Mouse (Mus musculus) spleen, postnatal 14 days (tissue): ENCODE data around the gene Wfdc12.

Source experiments
- DNase-seq, 2 experiments: peaks; one replicate each; pipeline ENCODE4 v3.0.0; 2021 to 2022; ENCODE audit warnings: low spot score in 2 of 2

Wfdc12 gene

DNA sequence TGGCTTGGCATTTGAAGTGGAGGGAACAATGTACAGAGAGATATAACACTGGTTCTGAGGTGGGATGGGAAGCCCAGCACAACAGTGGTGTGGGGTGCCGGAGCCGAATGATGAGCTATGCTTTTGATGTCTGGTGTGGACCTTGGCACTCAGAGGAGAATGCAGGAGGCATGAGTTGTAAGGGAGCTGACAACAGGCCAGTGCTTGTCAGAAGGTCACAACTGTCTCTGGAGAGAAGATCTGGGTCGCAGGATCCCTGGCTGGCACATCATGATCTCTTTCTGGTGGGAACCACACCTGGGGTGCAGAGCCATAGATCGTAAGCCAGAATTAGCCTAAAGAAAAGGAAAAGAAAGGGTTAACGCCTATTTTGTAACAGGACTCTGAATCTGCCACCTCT is 12.6 kb downstream of the Wfdc12 start:
- DNase-seq: no peak

GRCm38 (mm10) chr2:164175850-164176249 is 14.6 kb downstream of the Wfdc12 start:
- DNase-seq: no peak

DNA sequence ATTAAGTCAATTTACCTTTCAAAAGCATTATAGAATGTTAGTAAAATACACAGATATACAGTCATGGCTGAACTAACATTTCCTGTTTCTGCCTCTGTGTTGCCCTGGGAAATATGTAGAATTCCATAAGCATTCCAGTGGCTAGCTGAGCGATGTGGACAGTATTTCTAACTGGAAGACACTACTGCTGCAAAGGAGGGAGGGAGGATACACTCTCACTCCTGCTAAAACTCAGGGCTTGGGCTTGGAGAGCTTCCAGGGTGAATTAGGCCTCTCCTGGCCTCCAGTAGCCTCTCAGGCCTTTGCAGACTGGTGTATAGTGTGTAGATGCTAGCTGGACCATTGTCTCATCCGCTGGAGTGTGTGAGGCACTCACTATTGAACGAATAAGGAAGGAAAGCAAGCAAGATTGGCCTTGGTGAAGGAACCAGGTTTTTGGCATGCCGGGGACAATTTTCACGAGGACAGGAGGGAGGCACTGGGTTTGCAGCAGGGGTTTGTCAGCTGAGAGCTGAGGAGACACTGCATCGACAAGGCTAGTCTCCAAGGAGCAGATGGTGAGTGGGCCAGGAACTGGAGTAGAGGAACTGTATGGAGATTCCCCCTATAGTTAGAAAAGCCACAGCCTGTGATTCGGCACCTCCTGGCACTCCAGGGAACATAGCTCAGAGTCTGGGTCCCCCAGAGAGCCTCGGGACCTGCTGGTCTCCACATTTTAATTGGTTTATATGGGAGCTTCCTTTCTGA is 15.6 kb downstream of the Wfdc12 start:
- DNase-seq: no peak

GRCm38 (mm10) chr2:164173394-164173793 is 17.0 kb downstream of the Wfdc12 start:
- no peak for DNase-seq

- no peak for DNase-seq
These were observed 19.5 kb downstream of the Wfdc12 start, which contains the start of gene Kcns1 for GRCm38 (mm10) chr2:164170902-164171301. Gene Kcns1 (minus strand): TSS chr2:164171113.

- no peak for DNase-seq
These were observed 20.1 kb downstream of the Wfdc12 start for GRCm38 (mm10) chr2:164170326-164170725.

GRCm38 (mm10) chr2:164168571-164168946 is 21.8 kb downstream of the Wfdc12 start:
- DNase-seq: no peak

- DNase-seq: no peak
These were observed 22.4 kb downstream of the Wfdc12 start for GRCm38 (mm10) chr2:164167752-164168570.

DNA sequence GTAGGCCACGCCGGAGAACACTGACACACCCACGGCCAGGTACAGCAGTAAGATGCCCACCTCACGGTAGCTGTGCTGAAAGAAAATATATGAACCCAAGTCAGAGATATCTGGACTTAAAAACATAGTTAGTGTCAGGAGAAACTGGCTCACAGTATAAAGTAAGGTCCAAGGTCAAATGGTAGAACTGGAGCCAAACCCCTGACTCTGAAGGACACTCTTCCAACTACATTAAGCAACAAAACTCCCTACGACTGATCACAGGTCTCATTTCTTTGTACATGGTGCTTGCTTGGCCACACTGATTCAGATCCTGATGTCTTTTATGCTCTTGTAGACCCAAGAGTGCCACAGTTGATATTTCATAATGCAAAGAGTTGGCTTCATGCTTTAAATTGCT is 25.5 kb downstream of the Wfdc12 start:
- no peak for DNase-seq

DNA sequence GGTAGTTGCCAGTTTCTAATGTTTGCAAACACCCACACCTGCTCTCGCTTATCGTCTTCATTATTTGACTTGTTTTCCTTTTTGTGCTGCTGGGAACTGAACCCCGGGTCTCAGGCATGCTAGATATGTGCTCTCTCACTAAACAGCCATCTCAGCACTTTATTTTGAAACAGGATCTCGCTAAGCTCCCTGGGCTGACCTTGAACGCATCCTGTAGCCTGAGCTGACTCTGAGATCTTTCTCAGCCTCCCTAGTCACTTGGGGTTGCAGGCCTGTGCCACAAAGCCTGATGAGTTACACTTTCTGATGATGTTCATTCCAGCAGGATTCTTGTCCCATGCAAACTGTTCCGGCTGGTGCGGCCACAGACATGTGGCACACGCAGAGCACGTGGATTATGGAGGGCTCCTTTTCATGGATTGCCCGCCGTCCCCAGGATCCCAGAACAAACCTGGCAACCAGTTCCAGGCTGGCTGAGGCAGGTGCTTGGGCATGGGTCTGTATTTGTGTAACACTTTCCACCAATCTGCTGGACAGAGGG is 28.8 kb downstream of the Wfdc12 start:
- DNase-seq: no peak

GRCm38 (mm10) chr2:164158838-164159237 is 31.6 kb downstream of the Wfdc12 start:
- no peak for DNase-seq

- no peak for DNase-seq
These were observed 34.2 kb downstream of the Wfdc12 start for GRCm38 (mm10) chr2:164156158-164156557.

DNA sequence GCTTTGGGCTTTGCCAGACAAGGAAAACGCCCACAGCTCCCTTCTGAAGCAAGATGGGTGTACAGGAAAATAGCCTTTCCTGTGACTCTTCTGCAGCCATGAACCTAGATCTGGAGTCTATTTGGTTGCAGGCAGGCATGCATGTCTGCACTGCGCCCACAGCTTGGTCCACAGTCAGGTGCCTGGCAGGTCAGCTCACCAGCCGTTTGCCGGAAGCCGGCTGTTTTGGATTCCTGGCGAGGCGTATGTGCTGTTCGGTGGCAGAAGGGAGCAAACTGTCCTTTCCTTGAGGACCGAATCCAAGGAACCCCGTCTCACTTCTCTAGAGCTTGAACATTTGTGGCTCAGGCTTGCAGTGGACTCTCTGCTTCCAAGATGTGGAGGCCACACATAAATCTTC is 36.4 kb downstream of the Wfdc12 start:
- DNase-seq: no peak

- no peak for DNase-seq
These were observed 38.1 kb downstream of the Wfdc12 start for GRCm38 (mm10) chr2:164152341-164152740.

DNA sequence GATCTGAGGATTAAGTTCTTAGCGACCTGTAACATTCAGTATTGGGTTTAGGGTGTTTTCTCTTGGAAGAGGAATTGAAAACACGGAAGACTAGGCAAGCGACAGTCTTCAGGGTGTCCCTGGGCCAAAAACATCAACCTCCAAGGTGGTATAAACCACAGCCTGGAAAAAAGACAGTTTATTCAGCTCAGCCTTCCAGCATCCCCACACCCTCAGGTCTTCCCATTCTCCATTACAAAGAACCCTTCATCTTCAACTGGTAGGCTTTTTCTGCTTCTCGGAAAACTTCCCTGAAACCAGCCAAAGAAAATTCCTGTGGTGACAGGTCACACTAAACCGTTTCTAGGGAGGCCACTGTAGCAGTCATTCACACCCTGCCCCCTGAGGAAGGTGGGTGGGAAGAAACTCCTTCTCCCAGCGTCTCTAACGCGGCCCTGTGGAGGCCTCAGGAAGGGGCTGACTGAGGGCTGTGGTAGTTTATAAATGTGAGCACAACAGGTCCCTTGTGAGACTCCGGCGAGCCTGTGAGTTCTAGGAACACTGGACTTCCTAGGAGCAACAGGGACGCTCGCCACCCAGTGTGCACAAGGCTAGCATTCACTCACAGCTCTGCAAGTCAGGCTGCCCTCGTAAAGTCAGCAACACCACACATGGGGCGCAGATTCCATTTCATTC is 40.2 kb downstream of the Wfdc12 start:
- DNase-seq: no peak

- no peak for DNase-seq
These were observed 43.9 kb downstream of the Wfdc12 start for GRCm38 (mm10) chr2:164146556-164146955.

GRCm38 (mm10) chr2:164144541-164144940 is 45.9 kb downstream of the Wfdc12 start:
- no peak for DNase-seq

GRCm38 (mm10) chr2:164144025-164144424 is 46.4 kb downstream of the Wfdc12 start:
- DNase-seq: no peak

DNA sequence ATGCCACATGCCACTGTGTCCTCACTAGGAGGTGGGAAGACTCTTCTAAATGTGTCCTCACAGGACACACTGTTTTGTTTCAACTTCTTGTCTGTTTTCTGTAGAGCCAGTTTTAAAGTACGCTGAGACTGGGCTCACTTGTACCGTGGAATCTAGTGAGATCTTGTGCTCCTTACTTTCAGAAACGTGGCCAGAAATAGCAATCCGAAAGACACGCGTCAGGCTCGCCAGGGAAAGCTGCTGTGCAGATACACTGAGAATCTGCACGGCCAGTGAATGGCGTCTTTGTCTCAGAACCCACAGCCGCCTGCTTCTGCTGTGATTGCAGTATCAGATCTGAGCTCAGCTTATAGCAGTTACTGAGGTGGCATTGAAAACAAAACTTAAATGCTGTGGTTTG is 48.4 kb downstream of the Wfdc12 start:
- DNase-seq: no peak
